Mouse (Mus musculus): ENCODE results near the gene Adra1d.

Gene Adra1d

DNA sequence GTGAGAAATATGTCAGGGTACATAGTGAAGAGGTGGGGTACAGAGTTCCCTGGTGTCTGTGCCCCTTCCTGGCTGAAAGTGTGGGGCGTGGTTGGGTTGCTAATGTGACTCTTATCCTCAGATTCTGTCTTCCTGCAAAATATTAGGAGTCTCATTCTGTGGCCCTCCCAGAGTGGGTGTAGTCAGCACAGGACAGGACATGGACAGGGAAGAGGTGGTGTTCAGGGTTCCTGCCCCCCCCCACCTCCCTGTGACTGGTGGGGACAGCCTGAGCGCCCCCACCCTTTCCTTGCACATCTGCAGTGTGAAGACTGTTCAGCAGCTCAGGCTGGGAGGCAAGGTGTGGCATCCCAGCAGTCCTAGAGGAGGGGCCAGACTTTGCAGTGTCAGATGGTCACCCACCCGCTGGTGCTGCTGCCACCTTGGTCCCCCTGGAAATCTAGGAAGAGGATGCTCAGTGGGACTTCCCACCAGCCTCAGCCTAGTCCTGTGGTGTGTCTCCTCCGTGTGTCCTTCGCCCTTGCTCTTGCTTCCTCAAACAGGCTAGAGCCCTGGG is 62.7 kb downstream of the Adra1d start:
- in situ Hi-C loops (cut with MboI, MseI), result no loop called here

DNA sequence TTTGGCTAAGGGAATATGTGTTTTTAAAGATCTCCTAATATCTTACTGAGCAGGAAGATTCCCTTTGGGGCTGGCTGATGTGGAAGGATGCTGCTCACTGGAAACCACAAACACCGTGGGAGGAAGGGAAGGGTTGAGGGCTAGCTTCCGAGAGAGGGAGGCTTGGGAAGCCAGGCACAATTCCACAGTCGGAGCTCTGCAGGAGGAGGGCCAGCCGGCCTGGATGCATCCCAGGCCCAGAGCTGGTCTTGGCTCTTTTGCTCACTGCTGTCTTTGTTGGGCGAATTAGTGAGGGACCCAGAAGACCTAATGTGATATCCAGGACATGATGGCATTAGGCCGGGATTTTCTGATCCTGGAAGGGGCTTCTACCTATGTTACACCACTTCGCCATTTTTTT is 63.9 kb downstream of the Adra1d start:
- in situ Hi-C loops (cut with MboI, MseI), result no loop called here

DNA sequence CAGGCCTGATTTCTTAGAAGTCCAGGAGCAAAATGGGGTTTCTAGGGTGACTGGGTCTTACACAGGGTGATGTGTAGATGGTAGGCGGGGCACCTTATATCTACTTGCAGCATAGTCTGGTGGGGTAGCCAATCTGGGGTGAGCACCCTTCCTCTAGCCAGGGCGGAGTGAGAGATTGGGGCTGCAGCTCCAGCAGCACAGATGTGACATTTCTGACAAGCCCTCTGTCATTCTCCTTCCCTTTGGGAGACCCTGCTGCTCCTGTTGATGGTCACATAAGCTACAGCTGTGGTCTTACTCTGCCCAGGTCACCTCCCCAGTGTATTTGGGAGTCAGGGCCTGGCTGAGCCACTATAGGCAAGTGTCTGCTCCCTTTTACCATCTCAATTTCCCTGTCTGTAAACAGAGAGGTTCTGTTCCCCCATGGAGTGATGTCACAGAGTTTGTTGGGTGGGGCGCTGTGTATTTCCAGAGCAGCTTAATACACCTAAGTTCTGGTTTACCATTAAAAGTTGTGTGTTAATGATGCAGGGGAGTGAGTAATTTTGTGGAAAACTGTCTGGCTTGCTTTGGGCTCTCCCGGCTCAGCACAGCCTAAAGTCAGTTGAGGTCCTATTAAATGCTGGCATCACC is 64.7 kb downstream of the Adra1d start:
- in situ Hi-C loops (cut with MboI, MseI), result no loop called here

DNA sequence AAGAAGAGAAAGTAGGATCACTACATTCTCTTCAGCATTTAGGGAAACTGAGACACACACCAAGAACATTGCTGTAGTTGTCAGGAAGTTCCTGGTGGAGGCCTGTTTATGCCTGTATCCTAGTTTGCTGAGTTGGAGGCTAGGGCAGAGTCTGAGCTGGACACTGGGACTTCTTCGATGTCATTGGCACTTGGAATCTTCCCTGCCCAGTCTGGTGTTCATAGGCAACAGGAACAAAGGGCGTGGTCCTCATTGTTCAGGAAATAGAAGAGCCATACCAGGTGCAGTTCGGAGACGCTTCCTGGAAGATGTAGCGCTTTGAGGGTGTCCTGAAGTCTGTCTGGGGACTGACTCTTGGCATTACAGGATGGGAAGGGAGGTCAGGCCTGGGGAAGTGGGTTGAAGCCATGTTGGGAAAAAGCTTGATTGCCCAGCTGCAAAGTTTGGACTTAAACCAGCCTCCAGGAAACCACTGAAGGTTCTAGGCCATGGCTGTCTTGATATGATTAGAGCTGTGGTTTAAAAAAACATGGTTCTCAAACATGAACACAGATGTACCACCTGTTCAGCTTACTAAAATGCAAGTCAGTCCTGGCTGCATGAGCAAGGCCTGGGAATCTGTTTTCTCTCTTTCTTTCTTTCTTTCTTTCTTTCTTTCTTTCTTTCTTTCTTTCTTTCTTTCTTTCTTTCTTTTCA is 65.8 kb downstream of the Adra1d start:
- in situ Hi-C loops (cut with MboI, MseI), result no loop called here

All from T-helper 17 cell (primary cell).